Mouse (Mus musculus) monocyte, adult 2 months (primary cell): ENCODE data around the gene Klhl2.

Source experiments
- DNase-seq, 2 experiments: peaks; one replicate each; pipeline ENCODE4 v3.0.0; 2022; ENCODE audit warnings: low spot score in 2 of 2, low read depth in 1 of 2

The Klhl2 gene

DNA sequence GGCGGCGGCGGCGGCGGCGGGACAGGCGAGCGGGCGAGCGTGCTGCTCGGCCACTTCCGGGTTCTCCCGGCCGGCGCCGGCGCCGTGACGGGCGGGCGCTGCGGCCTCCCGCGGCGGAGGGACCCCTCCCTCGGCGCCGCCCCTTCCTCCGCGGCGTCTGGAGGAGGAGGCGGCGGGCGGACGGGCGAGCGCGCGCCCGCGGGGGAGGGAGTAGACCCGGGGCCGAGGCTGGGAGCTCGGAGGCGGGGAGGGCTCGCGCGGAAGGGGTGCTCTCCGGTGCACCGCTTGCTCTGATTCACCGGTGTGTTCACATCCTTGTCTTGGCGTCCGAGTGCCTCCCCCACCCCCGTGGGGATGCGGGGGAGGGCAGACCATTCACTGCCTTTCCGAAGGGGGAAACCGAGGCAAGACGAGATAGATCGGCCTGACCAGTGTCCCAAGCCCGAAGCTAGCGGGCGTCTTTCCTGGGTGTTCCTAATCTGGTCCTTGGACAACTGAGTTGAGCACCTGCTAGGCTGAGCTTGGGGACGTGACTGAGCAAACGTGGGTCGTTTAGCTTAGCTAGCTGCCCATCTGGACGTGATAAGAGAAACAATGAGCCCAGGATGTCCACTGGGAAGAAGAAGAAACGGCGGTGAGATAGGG is at the start of gene Klhl2:
TSS of gene Klhl2 (minus strand) at position 121 of the 645 bp plus-strand sequence.
- peak in 1 of 2 experiments; percentile 32 for DNase-seq

DNA sequence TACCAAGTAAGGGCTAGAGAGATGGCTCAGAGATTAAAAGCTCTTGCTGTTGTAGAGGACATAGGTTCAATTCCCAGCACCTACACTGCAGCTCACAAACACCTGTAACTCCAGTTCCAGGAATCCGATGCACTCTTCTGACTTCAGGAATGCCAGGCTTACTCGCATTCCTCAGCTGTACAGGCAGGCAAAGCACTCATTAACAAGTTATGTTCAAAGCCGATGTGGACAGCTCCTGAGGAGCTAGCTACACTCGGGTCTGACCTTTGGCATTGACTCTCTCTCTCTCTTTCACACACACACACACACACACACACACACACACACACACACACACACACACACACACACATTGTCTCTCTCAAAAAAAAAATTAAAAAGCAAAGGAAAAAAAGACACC is 48.9 kb upstream of the Klhl2 start:
- DNase-seq, result no peak

DNA sequence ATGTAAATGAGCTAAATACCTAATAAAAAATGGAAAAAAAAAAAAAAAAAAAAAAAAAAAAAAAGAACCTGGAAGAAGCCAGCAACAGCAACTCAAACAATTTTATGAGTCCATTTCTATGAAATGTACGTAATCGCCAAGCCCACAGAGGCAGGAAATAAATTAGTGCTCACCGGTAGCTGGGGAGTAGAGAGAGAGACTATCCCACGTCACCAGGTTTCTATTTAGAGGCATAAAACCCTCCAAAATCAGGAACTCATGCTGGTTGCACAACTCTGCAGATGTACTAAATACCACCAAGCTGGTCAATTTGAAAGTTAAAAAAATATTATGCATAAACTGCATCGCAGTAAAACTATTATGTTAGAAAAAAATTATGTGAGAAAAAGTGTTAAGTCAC is 46.9 kb upstream of the Klhl2 start:
- no peak for DNase-seq

DNA sequence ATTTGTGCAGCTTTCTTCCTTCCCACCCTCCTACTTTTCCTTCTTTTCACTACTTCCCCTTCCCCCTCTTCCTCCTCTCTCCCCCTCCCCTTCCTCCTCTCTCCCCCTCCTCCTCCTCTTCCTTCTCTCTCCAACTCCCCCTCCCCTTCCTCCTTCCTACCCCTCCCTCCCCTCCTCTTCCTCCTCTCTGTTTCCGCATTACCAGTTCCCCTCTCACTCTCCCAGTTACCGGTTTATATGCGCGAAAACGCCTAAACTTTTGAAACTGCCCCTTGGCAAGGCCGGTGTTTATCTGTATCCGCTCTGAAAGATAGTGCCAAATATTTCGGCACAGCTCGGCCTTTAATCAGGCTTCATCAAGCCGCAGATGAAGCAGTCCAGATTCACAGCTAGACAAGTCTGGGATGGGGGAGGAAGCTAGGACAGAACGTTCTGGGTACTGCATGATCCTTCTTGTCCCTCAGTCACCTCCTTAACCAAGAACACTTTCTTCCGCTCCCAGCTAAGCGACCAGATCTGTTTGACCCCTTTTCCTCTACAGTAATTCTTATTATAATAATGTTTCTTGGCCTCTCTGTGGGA is 30.9 kb upstream of the Klhl2 start:
- no peak for DNase-seq

DNA sequence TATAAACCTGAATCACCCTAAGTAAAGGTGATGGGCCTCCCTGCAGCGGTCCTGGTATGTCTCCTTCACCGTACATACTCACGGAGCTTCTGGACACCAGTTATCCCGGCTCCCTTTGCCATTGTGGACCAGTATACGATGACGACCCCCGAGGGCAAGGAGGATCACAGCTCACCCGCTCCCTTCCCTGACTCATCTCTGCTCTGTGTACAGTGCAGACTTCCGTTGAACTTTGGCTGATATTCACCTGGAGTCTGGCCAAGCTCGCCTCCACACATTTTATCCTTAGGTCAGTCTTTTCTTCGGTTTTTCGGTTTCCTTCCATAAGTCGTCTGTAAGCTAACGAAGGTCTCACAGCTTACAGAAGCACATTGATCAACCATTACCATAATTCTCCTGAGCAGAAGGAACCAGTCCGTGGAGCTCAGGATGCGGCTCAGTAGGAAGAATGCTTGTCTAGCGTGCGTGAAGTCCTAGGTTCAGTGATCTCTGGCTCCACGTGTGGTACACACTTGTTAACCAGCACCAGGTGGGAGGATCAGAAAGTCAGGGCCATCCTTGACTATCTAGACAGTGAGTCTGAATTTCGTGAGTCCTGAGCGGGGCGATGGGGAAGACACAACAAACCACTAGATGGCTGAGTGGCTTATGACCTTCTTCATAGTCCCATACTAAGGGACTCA is 28.0 kb upstream of the Klhl2 start:
- DNase-seq, result no peak

DNA sequence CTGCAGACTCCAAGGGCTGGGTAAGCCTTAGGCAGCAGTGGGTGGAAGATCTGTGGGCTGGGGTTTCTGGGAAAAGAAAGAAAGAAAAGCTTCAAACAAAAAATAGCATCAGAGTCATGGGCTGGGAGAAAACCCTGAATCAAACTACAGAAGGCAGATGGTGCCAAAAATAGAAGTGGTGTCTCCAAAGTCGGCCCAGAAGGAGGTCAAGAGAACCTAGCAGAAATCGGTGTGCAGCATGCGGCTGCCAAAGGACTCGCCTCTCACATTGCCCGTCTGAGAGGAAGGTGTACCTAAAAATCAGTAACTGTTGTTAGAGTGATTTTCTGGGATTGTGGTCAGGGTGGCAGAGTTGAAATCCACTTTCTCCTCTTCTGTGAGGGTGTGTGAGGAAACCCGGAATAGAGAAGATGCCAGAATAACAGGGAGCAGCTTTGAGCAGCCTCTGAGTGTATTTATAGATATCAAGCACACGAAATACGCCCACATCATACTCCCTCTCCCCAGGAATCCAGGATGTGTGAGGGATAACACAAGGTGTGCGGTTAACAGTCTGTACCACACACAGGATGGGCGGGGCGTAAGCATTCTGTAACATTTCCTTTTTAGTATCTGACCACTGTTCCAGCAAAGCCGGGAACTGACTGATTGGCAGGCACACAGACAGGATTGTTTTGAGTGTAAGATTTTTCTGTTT is 21.8 kb upstream of the Klhl2 start:
- DNase-seq, result no peak

DNA sequence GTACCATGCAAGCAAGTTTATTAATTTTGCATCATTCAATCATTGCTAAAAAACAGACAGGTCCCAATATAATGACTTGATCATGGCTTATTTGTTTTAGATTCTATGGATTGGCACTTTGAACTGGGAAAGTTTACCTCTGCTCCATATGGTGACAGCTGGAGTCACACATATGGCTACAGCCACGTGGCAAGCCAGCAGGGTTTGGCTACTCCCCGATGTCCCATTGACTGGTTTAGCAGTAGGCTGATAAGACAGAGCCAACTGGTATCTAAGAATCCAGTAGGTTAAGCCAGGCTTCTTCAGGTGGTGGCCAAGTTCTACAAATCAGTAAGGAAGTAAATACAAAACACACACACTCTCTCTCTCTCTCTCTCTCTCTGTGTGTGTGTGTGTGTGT is 20.4 kb upstream of the Klhl2 start:
- no peak for DNase-seq

DNA sequence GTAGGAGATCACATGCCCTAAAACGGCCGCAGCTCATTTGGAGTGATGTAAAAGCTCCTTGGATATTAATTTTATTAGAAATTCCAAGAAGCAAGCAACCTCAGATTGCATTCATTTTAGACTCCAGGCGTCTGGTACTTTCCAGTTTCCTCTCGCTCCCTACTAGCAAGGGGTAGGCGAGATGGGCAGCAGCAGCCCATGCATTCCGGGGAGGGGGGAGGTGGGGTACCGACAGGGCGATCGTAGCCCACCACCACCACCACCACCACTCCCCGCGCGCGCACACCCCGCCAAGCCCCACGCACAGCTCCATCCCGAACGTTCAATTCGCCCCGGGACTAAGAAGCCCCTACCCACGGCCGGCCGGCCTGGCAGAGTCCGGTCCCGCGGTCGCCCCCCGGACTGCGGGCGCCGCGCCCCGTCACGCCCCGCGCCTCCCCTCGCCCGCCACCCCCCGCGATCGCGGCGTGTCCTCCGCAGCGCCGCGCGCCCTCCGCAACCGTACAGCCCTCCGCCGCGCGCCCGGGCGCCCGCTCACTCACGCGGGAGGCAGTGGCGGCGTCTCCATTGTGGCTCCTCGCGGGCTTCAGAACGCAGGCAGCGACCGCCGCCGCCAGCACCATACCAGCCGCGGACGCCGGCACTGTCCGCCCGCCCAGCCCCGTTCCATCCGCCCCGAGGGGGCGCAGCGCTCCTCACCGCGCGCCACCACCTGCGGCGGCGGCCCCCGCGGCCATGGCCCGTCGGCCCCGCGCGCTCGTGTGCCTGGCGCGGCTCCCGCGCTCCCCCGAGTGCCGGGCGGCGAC is 523 bp downstream of the Klhl2 start:
- DNase-seq, result no peak

DNA sequence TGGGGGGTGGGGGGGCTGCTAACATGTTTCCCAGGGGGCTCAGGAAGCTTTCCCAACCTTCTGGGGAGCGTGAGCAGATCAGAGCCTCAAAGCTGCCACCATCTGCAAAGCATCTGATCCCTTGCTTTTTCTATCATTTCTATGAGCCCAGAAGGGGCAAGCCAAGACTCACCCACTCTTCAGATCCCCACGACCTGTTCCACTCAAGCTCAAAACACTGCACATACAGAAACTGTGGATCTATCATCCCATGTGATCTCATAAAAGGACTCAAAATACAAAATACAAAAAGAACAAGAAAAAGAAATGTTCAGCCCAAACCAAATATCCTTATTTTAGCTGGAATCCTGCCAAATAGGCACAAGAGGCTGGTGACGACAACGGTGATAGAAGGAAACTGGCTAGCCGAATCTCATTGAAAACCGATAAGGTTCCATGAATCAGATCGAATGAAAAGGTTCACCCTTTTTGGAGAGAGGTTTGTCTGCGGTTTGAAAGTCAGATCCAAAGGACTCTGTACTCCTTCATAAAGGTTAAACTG is 1.5 kb downstream of the Klhl2 start:
- DNase-seq, result no peak

DNA sequence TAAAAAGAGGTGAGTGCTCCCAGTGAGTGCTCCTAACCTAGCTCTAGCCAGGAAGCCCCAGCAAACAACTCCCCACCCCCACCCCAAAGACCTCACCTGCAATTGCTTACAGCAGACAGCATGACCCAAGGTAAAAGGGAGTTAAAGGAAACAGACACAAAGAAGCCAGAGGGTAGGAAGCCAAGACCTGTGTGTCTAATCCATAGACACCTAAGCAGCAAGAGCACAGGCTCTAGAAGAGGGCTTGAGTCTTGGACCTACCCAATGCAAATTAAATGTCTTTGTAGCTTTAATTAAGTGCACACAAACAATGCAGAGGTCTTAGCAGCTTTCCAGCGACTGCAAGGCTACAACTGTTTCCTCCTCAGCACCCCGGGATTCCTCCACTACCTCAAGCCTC is 2.2 kb downstream of the Klhl2 start:
- no peak for DNase-seq

DNA sequence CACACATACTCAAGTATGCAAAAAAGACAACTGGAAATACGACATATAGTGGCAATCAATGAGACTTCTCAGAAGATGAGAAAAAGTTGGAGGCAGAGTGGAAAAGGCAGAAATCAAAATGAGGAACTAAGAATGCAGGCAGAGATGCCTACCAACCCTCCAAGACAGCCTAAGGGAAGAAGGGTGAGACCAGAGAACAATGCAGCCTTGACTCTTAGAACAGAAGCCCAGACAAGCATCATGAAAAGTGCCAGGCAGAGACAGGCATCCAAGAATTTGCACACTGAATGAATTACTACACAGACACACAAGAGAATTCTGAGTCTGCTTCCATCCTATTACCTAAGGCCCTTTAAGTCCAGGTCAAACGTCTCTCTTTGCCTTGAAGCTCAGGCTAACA is 2.6 kb downstream of the Klhl2 start:
- no peak for DNase-seq

DNA sequence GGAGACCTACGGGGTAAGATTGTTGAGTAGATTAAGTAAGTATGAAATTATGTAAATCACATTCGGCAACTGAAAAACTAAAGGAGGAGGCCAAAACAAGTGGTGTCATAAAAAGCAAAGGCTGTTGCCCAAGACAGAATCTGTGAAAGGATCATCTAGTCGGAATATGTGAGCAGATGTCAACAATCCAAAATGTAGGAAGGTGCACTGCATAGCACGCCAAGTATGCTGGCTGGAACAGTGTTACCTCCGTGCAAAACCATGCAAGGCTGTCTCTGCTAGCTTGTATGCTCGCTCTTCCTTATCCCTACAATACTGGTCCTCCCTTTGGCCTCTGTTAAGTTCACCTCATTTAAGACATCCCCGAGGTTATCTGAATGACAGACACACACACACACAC is 4.5 kb downstream of the Klhl2 start:
- no peak for DNase-seq

DNA sequence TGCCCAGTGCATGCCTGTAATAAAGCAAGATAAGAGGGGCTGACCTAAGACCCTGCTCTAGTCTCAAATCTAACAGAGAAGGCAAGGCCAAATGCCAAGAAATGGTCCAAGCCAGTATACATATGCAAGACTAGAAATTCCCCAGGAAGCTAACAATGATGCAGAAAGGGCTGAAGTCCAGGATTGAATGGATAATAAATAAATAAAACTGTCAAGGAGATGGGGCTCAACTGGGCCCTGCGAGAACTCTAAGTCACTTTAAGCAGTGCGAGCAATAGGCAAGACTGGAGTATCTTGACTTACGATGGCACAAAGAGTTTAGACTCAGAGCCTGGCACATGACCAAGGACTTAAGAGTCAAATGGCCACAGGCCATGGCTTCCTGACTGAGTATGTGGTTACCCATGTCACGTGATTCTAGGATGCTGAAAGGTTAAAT is 5.8 kb downstream of the Klhl2 start:
- no peak for DNase-seq

DNA sequence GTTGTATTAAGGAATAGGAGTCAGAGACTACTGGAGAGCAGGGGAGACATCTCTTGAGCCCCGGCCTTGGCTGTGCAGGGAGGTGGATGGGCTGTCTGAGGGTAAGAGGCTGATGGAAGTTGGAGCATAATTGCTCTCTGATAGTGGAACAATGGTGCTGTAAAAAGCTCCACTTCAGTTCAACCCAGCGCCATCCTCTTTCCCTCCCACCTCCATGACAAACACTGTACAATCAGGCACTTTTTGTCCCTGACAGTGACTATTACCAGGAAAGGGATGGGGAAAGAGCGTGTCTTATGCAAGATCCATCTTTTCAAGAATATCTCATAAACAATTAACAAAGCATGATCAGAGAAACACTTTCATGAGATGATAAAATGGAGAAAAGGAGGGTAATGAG is 6.6 kb downstream of the Klhl2 start:
- DNase-seq, result no peak

DNA sequence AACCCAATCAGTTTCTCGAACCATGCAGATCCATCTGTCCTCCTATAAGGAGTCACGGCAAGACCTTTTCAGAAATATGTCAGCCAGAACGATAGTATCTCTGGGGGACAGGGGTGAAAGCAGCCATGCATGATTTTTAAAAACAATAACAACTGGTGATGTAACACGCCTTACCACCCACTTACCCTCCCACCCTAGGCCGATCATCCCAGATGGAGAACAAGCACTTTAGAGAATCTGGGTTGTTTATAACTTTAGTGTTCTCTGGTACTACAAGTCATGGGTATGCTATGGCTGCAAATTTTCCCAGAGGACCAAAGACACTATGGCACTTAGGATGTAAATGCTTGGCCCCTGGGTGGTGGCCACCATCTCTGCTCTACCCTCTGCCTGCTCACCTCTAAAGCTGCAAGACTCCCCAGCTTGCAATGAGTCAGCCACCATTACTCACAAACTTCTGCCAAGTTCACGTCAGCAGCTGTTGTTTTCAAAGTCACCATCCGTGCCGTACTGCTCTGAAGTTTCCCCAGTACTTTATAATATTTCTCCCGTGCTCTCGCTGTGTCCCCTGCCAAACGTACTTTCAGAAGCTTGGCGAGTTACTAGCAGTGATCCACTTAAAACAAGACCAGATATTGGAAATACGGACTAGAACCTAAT is 7.9 kb downstream of the Klhl2 start:
- DNase-seq, result no peak

DNA sequence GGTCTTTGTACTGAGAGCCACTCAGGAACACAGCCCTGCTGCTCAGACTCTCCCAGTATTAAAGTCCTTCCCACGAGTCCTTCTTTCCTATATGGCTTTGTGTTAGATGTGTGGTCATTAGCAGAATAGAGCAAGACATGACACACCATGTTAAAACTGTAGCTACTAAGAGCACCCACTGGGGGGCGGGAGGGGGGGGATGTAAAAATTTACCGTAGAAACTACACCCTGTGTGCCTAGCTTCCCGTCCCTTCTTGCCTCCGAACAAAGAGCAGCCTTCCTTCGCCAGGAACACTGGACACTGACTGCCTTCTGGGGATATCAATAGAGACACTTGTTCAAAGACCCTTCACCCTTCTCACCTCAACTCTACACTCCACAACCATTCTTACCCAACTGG is 10.2 kb downstream of the Klhl2 start:
- no peak for DNase-seq

DNA sequence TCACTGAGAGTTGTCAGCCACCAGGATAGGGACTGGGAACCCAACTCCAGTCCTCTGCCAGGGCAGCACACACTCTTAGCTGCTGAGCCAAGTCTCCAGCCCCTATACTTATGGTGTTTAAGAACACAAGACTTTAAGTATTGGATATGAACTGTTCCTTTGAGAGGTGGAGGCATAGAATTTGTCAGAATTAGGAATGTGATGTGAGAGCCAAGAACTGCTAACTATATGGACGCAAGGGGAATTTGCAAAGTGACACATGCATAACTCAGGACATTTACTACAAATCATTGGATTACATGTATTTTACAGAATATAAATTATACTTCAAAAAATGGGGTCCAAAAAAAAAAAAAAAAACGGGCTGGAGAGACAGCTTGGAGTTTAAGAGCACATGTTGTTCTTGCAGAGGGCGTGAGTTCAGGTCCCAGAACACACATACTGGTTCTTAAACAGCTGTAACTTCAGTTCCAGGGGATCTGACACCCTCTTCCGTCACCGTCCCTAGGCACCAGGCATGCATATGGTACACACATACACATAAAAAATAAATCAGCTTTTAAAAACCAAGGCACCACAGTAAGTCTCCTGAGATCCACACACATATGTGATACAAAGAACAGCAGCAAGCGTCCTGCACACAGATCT is 14.2 kb downstream of the Klhl2 start:
- no peak for DNase-seq

DNA sequence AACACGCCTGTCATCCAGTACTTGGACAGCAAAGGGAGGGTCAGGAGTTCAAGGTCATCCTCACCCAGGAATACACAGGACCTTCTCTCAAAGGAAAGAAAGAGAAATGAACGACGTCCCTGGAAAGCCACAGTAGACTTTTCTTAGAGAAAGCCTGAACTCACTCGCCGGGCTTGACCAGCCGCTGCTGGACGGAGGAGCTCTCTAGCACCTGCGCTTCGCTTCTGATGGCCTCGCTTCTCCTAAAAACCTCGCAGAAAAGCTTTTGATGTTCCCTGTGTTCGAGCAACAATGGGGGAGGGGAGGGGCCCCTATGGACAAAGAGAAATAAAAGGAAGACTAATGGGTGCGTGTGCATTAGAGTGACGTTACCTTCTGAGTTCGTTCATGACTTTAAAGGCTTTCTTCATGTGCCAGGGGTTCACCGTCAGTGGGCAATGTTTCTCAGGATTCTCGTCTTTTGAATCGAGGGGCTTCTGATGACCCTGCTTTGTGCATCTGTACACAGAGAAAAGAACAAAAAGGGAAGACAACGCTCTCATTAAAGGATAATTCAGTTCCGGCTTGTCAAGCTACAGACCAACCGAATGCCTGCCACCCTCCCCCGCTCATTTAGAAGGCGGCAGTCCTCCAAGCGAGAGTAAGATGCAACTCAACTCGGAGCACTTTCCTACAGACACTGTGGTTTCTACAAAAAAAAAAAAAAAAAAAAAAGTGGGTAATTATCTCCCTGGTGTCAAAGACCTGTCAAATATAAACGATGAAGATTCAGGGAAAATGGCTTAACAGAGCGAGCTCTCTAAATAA is 15.5 kb downstream of the Klhl2 start:
- no peak for DNase-seq

DNA sequence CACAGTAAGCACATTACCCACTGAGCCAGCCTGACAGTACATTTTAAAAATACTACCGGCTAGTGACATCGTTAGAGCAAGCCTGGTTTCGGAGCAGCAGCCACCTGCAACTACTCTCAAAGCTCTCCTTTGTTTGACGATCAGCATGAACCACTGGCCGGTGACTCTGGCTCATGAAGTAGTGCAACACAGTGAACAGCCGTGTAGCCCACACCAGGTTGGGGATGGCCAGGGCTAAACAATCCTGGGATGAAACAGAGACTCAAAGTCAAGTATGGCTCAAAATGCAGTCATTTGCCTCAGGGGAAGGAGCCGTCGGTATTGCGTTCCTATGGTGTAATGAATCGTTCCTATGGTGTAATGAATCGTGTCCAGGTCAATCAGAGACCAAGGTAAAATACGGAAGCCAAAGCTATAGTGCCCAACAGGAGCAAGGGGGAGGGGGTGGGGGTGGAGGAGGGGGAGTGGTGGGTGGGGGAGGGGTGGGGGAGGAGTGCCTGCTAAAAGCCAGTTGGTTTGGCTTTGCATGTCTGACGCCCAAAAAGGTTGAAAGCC is 17.2 kb downstream of the Klhl2 start:
- no peak for DNase-seq
